Mouse (Mus musculus): Measurements from ENCODE around the gene C2cd3.
"Not testable (repeated sequence)": the region's sequence is repeated elsewhere in the genome, so short reads cannot be mapped to it uniquely, and the experiment has no call there.

The C2cd3 gene

GRCm38 (mm10) chr7:100470796-100471406 lies 98.9 kb downstream of the C2cd3 start:
- DNase-seq (ENCODE audit: low read depth, low spot score) = no peak

GRCm38 (mm10) chr7:100471407-100471797 lies 99.4 kb downstream of the C2cd3 start:
- DNase-seq (ENCODE audit: low read depth, low spot score) = no peak

- DNase-seq (ENCODE audit: low read depth, low spot score) = no peak
Measured at GRCm38 (mm10) chr7:100472777-100473176, 100.7 kb downstream of the C2cd3 start, which contains the start of gene Ucp3. Gene Ucp3, plus strand, starts transcription at chr7:100472990.

- DNase-seq (ENCODE audit: low read depth, low spot score) = no peak
Measured at GRCm38 (mm10) chr7:100473846-100474454, 101.9 kb downstream of the C2cd3 start.

- DNase-seq (ENCODE audit: low read depth, low spot score) = no peak
Measured at GRCm38 (mm10) chr7:100474680-100475079, 102.6 kb downstream of the C2cd3 start.

- no peak for DNase-seq (ENCODE audit: low read depth, low spot score)
Measured at GRCm38 (mm10) chr7:100479100-100479822, 107.2 kb downstream of the C2cd3 start.

DNA sequence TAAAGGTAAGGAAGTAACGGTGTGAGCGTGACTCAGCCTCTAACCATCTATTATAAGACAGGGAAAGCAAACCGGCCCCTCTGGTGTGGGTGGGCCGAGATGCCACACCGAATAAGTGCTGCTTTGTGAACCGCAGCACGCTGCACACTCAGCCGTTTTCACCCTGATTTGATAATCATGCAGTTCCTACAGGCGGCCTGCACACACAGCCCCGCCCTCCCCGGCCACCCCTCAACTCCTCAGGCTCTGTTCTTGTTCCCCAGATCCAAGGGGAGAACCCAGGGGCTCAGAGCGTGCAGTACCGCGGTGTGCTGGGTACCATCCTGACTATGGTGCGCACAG lies 107.8 kb downstream of the C2cd3 start:
- no peak for DNase-seq (ENCODE audit: low read depth, low spot score)

- no peak for DNase-seq (ENCODE audit: low read depth, low spot score)
Measured at GRCm38 (mm10) chr7:100480175-100480574, 108.1 kb downstream of the C2cd3 start.

DNA sequence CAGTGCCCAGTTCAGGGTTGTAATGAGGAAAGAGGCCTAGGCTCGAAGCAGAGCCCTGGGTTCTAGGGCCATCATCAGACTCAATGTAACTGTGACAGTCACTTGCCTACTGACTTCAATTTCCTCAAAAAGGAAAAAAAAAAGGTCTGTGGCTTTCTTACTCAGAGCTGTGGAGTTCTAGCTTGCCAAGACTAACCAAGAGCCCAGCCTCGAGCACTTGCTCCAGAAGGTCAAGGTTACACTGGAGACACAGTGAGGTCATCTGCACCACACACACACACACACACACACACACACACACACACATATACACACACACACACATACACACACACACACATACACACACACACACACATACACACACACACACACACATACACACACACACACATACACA lies 110.0 kb downstream of the C2cd3 start:
- not testable (repeated sequence) for DNase-seq (ENCODE audit: low read depth, low spot score)

GRCm38 (mm10) chr7:100484493-100484892 lies 112.5 kb downstream of the C2cd3 start:
- no peak for DNase-seq (ENCODE audit: low read depth, low spot score)

- DNase-seq (ENCODE audit: low read depth, low spot score) = no peak
Measured at GRCm38 (mm10) chr7:100487301-100487700, 115.3 kb downstream of the C2cd3 start.

DNA sequence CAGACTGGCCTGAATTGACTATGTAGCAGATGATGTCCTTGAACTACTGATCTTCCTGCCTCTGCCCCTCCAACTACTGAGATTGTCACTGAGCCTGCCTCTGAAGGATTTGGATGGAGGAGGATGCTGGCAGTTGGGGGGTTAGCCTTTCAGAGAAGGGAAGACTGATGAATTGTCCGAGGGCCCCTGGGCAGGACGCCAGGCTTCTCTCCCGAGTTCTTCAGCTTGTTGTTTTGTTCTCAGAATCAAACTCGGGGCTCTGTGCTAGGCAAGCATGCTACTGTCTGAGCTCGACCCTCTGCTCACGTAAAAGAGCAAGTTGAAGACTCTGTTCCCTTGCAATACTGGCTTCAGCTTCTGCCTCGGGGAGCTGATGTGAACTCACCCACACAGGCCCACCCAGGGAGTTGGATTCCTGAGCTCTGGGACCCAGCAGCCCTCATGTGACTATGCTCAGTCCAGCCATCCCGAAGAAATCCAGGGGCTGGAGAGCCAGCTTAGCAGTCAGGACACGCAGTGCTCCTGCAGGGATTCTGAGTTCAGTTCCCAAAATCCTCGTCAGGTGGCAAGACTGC lies 116.5 kb downstream of the C2cd3 start:
- DNase-seq (ENCODE audit: low read depth, low spot score) = no peak

DNA sequence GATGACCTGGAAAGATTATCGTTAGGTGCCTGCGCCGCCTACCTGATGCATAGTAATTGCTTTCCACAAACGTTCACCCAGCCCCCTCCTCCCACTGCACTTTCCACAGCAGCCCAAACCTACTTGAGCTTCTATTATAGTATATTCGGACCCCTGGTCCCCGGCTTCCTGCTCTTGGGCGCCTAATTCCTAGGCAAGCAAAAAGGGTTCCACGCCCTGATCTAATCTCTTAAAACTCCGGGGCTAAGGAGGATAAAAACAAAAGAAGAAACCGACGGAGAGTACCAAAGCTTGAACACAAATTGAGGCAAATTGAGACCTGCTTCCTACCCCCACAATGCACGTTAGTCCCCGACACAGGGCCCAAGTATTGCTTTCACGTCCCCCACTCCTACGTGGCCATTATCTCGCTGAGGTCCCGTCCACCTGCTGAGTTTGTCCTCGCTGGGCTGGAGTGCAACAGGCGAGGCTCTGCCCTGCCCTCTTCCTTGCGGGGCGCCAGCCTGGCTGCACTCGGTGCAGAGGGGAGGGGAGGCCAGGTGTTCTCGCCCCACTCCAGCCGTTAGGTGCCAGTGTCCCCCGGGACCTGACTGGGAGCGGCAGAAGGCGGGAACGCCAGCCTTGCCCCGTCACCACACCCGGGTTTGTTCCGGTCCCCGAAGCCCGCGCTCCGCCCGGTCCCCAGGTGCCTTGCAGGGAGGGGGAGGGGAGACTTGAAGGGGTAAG lies 120.5 kb downstream of the C2cd3 start:
- no peak for DNase-seq (ENCODE audit: low read depth, low spot score)

DNA sequence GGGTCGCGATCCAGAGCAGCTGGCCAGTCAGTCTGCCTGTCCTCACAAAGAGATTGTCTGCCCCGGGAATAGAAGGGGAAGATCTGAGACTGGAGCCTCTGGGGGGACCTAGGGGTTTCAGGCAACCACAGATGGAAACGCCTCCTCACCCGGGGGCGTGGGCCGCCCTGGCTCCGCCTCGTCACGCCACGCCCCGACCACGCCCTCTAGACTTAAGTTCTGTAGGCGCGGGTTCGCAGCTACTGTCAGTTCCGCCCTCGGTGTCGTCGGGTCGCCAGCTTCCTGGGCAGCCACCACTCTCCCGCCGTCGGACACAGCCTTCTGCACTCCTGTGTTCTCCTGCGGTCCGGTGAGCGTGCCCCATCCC lies 121.1 kb downstream of the C2cd3 start, which contains the start of gene Ucp2:
Gene Ucp2 (plus strand): TSS at position 221 of the 367 bp plus-strand sequence.
- DNase-seq (ENCODE audit: low read depth, low spot score) = no peak

DNA sequence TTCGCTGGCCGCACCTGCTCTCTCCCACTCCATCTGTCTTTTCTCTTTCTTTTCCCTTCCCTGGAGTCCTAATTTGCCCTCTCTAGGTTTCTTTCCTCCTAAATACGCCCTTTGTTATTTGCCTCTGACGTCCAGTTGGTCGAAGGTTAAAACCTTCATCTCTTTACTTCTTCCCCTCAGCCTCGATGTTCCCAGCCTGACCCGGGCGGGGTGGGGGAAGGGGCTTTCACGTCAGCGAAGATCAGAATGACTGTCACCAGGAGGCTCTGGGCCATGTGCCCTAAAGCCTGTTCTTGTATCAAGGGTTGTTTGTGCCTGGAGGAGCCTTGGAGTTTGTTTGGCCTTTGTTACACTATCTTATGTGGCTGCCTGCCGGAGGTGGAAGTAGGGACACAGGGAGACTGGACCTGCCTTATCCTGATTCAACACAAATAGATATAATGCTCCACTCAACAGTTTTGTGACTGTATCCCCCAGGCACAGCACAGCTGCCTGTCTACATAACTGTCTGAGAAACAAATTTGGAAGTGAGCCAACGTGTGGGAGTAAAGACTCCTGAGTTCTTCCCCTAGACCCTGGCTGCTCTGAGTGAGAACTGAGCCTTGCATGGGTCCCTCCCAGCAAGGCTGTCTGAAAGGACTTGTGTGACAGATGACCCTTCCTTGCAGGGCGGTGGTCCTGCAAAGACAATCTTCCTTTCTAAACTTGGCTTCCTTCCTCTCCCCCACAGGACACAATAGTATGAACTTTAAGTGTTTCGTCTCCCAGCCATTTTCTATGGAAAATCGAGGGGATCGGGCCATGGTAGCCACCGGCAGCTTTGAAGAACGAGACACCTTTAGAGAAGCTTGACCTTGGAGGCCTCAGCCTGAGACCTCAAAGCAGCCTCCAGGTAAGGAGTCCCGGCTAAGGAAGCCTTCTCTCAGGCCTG lies 121.7 kb downstream of the C2cd3 start:
- DNase-seq (ENCODE audit: low read depth, low spot score) = no peak

GRCm38 (mm10) chr7:100494415-100494831 lies 122.4 kb downstream of the C2cd3 start:
- DNase-seq (ENCODE audit: low read depth, low spot score) = no peak

DNA sequence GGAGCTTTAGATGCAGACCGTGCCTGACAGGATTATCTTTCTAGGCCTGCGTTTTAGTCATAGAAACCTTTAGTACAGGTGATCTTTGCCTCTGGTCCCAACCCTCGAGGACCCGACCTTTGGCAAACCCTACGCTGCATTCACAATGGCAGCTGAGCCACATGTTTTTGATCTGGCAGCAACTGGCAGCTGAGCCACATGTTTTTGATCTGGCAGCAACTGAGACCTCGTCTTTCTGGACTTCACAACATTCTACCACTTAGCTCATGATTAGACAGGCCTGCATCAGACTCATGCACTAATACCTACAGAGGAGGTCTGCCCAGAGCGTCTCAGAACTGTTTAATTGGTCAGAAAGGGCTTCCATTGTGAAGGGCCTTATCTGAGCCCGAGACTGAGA lies 123.0 kb downstream of the C2cd3 start:
- DNase-seq (ENCODE audit: low read depth, low spot score) = no peak

DNA sequence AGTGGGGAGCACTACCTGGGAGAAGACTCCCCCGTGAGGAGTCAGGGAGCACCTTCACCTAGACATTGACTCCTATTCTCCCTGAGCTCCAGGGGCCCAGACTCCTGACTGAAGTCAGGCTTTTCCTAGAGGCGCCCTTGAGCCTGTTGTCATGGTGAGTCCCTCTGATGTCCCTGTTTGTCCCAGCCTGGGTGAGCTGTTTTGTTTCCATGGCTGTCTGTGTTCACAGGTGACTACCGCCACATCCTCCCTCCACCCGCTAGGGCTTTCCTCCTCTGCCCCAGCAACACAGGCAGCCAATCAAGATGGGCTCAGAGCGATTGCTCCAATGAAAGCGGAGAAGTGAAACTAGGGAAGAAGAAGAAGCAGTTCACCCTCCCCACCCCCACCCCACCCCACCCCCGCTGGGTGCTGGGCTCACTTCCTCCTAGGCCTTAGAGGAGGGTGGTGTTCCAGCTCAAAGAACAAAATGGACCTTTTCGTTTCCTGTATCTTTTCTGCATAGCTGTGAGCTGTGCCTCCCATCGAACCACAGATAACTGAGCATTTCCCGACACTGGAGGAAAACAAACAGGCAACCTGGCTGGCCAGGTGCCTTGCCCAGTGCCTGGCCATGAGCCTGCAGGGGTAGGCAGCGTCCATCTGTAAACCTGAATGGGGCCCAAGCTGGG lies 123.7 kb downstream of the C2cd3 start:
- peak; percentile 79 for DNase-seq (ENCODE audit: low read depth, low spot score)

DNA sequence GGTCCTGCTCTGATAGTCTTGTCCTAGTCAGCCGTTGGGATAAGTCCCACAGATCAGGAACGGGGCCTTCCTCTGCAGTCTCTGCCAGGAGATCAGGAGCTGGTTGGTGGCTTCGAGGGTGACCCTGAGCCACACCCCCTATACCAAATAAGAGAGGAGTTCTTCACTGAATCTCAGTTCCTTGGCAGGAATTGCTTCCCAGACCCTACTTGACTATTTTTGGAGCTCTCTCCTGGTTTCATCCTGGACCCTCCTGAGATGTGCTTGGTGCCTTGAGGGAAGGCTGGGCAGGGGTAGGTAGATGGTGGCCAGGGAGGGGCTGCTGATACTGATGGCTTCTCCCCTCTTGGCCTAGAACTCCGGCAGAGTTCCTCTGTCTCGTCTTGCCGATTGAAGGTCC lies 124.3 kb downstream of the C2cd3 start:
- DNase-seq (ENCODE audit: low read depth, low spot score) = no peak

GRCm38 (mm10) chr7:100496791-100497190 lies 124.8 kb downstream of the C2cd3 start:
- no peak for DNase-seq (ENCODE audit: low read depth, low spot score)
